Mouse (Mus musculus) gastrocnemius, postnatal 36 days (tissue): ENCODE results near the gene Slc52a3. TPM values are rescaled to one million over a fixed set of nuclear protein-coding genes. Genes with fewer than 3 reads are reported as not detected.

Experiments used
- DNase-seq, 2 experiments: peaks; one replicate each; pipeline ENCODE4 v3.0.0; 2022
- intact Hi-C: fragments of 180-260 bp; cut with DNase I; formaldehyde crosslinking; loops from one replicate; pipeline ENCODE4 v1.15.1; 2025
- total RNA-seq, 2 experiments: library from RNA; stranded (reverse); gene quantifications; 2 replicates each; pipeline ENCODE4 v1.2.3; 2021

Gene Slc52a3
- total RNA-seq, 2 experiments from 2014 or later = 0.36 to 0.91 TPM

- intact Hi-C loops = no loop called here
- DNase-seq = no peak
Measured at GRCm38 (mm10) chr2:151997776-151998504, 1.6 kb downstream of the Slc52a3 start.

DNA sequence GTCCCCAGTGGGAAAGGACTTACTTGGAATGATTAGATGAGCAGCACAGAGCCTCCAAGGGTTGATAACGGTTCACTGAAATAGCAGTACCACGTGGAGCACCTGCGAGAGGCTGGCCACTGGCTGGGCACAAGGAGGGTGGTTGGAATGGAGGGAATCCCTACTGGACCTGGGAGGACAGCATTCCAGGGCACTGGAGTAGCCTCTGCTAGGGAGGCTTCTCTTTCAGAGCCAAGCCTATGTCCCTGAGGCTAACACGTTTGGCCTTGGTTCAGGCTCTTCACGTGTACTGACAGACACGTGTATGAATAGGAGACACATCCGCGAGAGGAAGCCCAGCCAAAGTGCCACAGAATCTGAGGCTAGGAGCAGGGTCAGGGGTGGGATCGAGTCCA is 2.2 kb downstream of the Slc52a3 start:
- DNase-seq = peak in 1 of 2 experiments; percentile 13
- intact Hi-C loops = no loop called here

- intact Hi-C loops = no loop called here
- DNase-seq = peak in 1 of 2 experiments; percentile 6
Measured at GRCm38 (mm10) chr2:151998932-151999331, 2.6 kb downstream of the Slc52a3 start.

DNA sequence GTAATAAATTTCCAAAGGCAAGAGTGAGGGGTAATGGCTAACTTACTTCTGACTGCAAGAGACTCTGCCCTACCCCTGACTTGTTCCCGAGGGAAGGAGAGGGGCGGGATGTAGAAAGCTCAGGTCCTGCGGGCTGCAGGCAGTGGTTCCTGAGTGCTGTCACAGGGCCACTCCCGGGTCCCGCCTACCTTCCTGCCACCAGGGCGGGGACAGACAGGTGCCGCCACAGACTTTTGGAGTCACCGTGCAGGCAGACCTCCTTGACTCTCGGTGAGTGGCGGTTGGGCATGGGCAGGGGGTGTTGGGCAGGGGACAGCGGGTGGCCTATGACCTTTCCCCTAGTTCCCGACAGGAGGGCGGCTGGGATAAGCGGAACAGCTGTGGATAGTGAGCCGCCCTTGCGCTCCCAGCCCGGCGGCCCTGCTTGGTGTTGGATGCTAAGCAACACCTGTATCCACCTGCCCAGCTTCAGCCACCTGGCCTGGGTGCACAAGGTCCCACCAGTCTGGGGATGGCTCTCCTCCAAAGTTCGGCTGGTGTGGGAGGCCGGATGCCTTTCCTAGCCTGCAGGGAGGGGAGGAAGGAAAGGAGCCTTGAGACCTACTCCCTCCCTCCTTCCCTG is 3.5 kb downstream of the Slc52a3 start:
- DNase-seq = no peak
- intact Hi-C loops = no loop called here

GRCm38 (mm10) chr2:152000291-152000679 is 4.0 kb downstream of the Slc52a3 start:
- DNase-seq = no peak

GRCm38 (mm10) chr2:152000735-152001134 is 4.4 kb downstream of the Slc52a3 start:
- intact Hi-C loops = no loop called here
- DNase-seq = no peak

More at GRCm38 (mm10) chr2:152000291-152000679, 4.0 kb downstream of the Slc52a3 start:
- intact Hi-C loops = no loop called here

DNA sequence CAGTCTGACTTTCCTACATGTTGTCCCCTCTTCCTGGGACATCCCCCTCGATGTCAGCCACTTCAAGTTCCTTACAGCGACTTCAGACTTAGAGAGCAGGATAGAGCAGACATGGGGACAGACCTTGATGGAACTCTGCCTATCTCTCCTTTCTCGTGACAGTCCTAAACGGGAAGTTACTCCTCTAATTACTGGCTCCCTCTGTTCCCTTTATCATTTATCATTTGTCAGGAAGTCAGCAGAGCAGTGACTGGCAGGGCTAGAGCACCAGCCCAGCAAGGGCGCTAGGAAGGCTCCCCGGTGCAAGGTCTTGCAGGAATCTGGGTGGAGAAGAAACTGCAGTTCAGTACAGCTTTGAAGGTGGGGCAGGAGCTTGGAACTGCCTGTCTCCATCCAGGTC is 6.2 kb downstream of the Slc52a3 start:
- intact Hi-C loops = no loop called here
- DNase-seq = no peak

DNA sequence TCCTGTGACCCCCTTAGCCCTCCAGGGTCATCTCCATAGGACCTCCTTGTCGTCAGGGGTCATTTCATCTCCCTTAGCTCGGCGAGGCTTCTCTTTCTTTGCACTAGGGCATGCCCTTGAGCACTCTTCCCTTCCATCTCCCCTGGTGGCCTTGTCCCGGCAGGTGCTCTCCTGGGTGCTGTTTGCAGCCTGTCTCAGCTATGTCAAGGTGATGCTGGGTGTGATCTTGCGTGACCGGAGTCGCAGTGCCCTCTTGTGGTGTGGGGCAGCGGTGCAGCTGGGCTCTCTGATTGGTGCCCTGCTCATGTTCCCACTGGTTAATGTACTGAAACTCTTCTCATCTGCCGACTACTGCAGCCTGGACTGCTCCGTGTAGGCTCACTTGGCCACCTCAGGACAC is 11.5 kb downstream of the Slc52a3 start:
- no peak for DNase-seq

GRCm38 (mm10) chr2:152009061-152009779 is 12.9 kb downstream of the Slc52a3 start:
- intact Hi-C loops = no loop called here
- DNase-seq = no peak

More for the DNA sequence above, 11.5 kb downstream of the Slc52a3 start:
- intact Hi-C loops = no loop called here

DNA sequence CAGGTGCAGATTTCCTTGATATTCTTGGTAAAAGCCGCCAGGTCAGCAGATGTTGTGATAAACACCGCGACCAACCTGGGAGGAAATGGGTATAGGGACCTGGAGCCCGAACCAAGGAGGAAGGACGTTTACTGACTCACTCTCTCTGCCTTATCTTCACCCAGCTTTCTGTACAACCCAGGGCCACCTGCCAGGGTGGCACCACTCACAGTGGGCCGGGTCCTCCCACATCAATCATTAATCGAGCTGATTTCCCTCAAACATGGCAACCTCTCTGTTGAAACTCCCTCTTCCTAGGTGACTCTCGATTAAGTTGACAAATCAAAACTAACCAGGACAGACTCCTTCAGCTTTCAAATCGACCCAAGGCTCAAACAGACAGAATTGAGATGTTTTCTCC is 13.9 kb downstream of the Slc52a3 start:
- intact Hi-C loops = no loop called here
- DNase-seq = no peak

- DNase-seq = no peak
- intact Hi-C loops = no loop called here
Measured at GRCm38 (mm10) chr2:152010661-152011060, 14.3 kb downstream of the Slc52a3 start.

DNA sequence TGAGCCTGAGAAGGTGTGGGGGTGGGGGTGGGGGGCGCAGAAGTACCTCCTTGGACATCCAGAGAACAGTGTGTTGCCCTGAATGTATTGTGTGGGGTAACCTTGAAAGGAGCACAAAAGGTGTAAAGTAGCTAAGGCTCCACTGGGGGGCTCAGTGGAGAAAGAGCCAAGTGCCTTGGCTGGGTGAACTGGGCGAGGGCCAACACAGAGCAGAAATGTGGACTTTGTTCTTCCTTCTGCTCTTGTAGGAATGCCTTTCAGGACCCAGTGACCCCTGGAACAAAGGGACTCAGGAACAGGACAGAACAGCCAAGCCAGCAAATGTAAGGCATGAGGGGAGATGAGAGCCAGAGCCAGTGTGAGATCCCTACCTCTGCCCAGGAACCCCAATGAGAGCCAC is 15.4 kb downstream of the Slc52a3 start:
- DNase-seq = no peak
- intact Hi-C loops = no loop called here

GRCm38 (mm10) chr2:152012222-152012621 is 15.9 kb downstream of the Slc52a3 start:
- intact Hi-C loops = no loop called here
- DNase-seq = no peak

- intact Hi-C loops = no loop called here
- DNase-seq = no peak
Measured at GRCm38 (mm10) chr2:152012701-152013100, 16.4 kb downstream of the Slc52a3 start.

DNA sequence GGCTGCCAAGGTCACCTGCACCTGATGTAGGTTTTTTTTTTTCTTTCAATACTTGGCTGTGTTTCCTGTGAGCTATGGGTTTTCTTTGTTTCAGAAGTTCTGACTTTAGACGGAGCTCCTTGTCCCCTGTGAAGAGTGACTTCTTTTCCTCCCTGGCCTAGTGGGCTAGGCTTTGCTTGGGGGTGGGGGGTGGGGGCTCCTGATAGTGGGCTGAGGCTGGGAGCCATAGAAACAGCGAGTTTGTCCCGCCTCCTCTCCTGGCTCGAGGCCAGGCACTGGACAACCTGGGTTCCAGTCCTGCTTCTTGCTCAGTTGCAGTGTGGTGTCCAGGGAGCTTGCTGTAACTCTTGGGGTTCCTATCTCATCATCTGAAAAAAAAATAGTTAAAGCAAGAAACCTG is 19.7 kb downstream of the Slc52a3 start:
- no peak for DNase-seq

GRCm38 (mm10) chr2:152016666-152017065 is 20.4 kb downstream of the Slc52a3 start:
- intact Hi-C loops = no loop called here
- no peak for DNase-seq

More for the DNA sequence above, 19.7 kb downstream of the Slc52a3 start:
- intact Hi-C loops = no loop called here

- intact Hi-C loops = no loop called here
- DNase-seq = no peak
Measured at GRCm38 (mm10) chr2:152020255-152020654, 23.9 kb downstream of the Slc52a3 start.

GRCm38 (mm10) chr2:152022022-152022421 is 25.7 kb downstream of the Slc52a3 start:
- intact Hi-C loops = no loop called here
- no peak for DNase-seq

- no peak for DNase-seq
- intact Hi-C loops = loop anchor here (5.0 kb wide), 1 partner anchor 62 kb away; no protein-coding TSS in a partner anchor
Measured at GRCm38 (mm10) chr2:152024883-152025422, 28.6 kb downstream of the Slc52a3 start.

GRCm38 (mm10) chr2:152029252-152030082 is 33.2 kb downstream of the Slc52a3 start:
- DNase-seq = peak; percentile 73 to 81
- intact Hi-C loops = loop anchor here (2.0 to 5.0 kb wide), 2 partner anchors 58 to 165 kb away; no protein-coding TSS in a partner anchor
